Comparison of ENCODE assay signal across 20 mouse cellular contexts in the genomic region with DNA sequence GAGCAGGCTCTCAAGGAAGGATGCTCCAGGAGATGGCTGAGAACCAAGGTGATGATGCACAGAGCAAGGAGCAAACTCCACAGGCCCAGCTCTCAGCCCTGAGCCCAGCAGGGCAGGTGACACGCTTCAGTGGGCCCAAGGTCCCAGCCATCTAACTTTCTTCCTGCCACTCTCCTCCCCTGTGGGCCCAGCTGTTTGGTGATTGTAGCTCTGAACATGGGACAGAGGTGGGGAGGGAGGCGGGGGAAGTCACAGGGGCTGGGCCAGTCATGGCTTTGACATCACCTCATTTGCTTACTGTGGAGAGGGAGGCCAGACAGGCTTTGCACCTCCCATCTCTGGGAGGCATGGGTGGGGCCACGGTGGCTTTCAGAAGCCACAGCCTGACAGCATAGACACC. TPM values are rescaled to one million over a fixed set of nuclear protein-coding genes. Genes with fewer than 3 reads are reported as not detected.
A peak's percentile ranks its signal among the peaks of the same experiment; 100 is the strongest.
DNase-seq lines count a peak whose midpoint lies in the region; ATAC-seq and TF ChIP-seq lines count a peak whose summit lies in the region.
"Had no signal": no experiment of that assay in that cellular context is flagged by ENCODE, and none has a peak within 500 bp of the region (broad histone marks: within the 10 kb centered on the region; RNA-seq: fewer than 3 reads in every experiment).

Gene Bsnd, minus strand, starts transcription at position 168 of the 400 bp plus-strand sequence.

- DNase-seq in midbrain, embryonic 11.5 days (ENCODE audit: low spot score, missing footprints): peak; percentile 37
- DNase-seq in kidney, postnatal 0 days (ENCODE audit: low spot score): peak; percentile 63
- peak; percentile 53 to 57 for DNase-seq in spleen, postnatal 36 days (ENCODE audit: low spot score in 2 of 2)
- no peak for DNase-seq in layer of hippocampus, adult 11-12 months (ENCODE audit: low spot score)
- DNase-seq in adrenal gland, adult 18-20 months (ENCODE audit: low spot score in 2 of 2): no peak
- DNase-seq in gastrocnemius, postnatal 14 days: no peak
- DNase-seq: adrenal gland, adult 8-10 months; cerebellum, adult 8-10 months; heart, postnatal 4 days; lung, postnatal 14 days; retina, postnatal 1 day had no signal

- no peaks in the 10 kb centered on the region for H3K9me3 ChIP-seq in midbrain, embryonic 11.5 days (ENCODE audit: control insufficient read depth, low read length)
- H3K9me3 ChIP-seq in midbrain, embryonic 16.5 days (replicated peaks; ENCODE audit: control insufficient read depth, low read length, poor library complexity, severe bottlenecking): no peaks in the 10 kb centered on the region
- no peaks in the 10 kb centered on the region for H3K9me3 ChIP-seq in intestine, embryonic 16.5 days (ENCODE audit: control insufficient read depth, low read length)
- H3K9me3 ChIP-seq in kidney, postnatal 0 days (replicated peaks; ENCODE audit: low read length): no peaks in the 10 kb centered on the region
- H3K9me3 ChIP-seq: embryonic facial prominence, embryonic 15.5 days; heart, embryonic 12.5 days had no signal

- no peak for TF ChIP-seq CTCF in kidney, postnatal 0 days (IDR thresholded peaks at IDR 0.05; ENCODE audit: low read depth)

- H3K4me3 ChIP-seq in midbrain, embryonic 11.5 days (ENCODE audit: low read depth, low read length): no peak within 1 kb of the TSS
- no peak within 1 kb of the TSS for H3K4me3 ChIP-seq in midbrain, embryonic 16.5 days (ENCODE audit: low read depth, low read length)
- no peak within 1 kb of the TSS for H3K4me3 ChIP-seq in intestine, embryonic 16.5 days (ENCODE audit: low read length)
- 0 out of 2 replicates have a peak within 1 kb of the TSS, but pooled peaks have one; percentile 11 for H3K4me3 ChIP-seq in kidney, postnatal 0 days (replicated peaks; ENCODE audit: low read depth, low read length)
- H3K4me3 ChIP-seq: embryonic facial prominence, embryonic 15.5 days; heart, embryonic 12.5 days had no signal

- no peak within 1 kb of the TSS for H3K9ac ChIP-seq in midbrain, embryonic 11.5 days (ENCODE audit: low read length)
- no peak within 1 kb of the TSS for H3K9ac ChIP-seq in midbrain, embryonic 16.5 days (ENCODE audit: low read depth, low read length)
- H3K9ac ChIP-seq in intestine, embryonic 16.5 days (ENCODE audit: low read depth, low read length): no peak within 1 kb of the TSS
- peak within 1 kb of the TSS; percentile 5; the same call in 1 of the 2 replicates for H3K9ac ChIP-seq in kidney, postnatal 0 days (ENCODE audit: low read depth, low read length)
- H3K9ac ChIP-seq: embryonic facial prominence, embryonic 15.5 days; heart, embryonic 12.5 days; liver, embryonic 14.5 days had no signal

- H3K27me3 ChIP-seq in midbrain, embryonic 11.5 days (ENCODE audit: control insufficient read depth, insufficient read depth, low read length): no peaks in the 10 kb centered on the region
- H3K27me3 ChIP-seq in midbrain, embryonic 16.5 days (ENCODE audit: control insufficient read depth, insufficient read depth, low read depth, low read length): no peaks in the 10 kb centered on the region
- H3K27me3 ChIP-seq in intestine, embryonic 16.5 days (replicated peaks; ENCODE audit: control insufficient read depth, insufficient read depth, low read length): no peaks in the 10 kb centered on the region
- H3K27me3 ChIP-seq in kidney, postnatal 0 days (ENCODE audit: insufficient read depth, low read length): no peaks in the 10 kb centered on the region
- H3K27me3 ChIP-seq: embryonic facial prominence, embryonic 15.5 days had no signal

- H3K4me2 ChIP-seq in midbrain, embryonic 11.5 days: no peak within 1 kb of the TSS
- no peak within 1 kb of the TSS for H3K4me2 ChIP-seq in midbrain, embryonic 16.5 days (ENCODE audit: low read length)
- H3K4me2 ChIP-seq in intestine, embryonic 16.5 days (ENCODE audit: low read depth, low read length): no peak within 1 kb of the TSS
- H3K4me2 ChIP-seq in kidney, postnatal 0 days (ENCODE audit: low read length): peak within 1 kb of the TSS; percentile 23; the same call in 1 of the 2 replicates
- H3K4me2 ChIP-seq: embryonic facial prominence, embryonic 15.5 days; heart, embryonic 12.5 days had no signal

- no peak for ATAC-seq in midbrain, embryonic 11.5 days (ENCODE audit: low FRiP score)
- no peak for ATAC-seq in midbrain, embryonic 16.5 days
- peak; percentile 46 for ATAC-seq in intestine, embryonic 16.5 days
- ATAC-seq in kidney, postnatal 0 days (replicated peaks; ENCODE audit: low FRiP score, low read depth): peak; percentile 87

- intact Hi-C loops in gastrocnemius, postnatal 14 days (cut with DNase I; ENCODE audit: low total_unique reads): no loop called here

- WGBS in midbrain, embryonic 11.5 days: 68% methylated on average over 3 of the region's 3 CpGs
- WGBS in midbrain, embryonic 16.5 days: 59% methylated on average over 3 of the region's 3 CpGs
- WGBS in intestine, embryonic 16.5 days: 64% methylated on average over 3 of the region's 3 CpGs
- 33% methylated on average over 3 of the region's 3 CpGs for WGBS in kidney, postnatal 0 days

- no peak within 1 kb of the TSS for H3K27ac ChIP-seq in midbrain, embryonic 11.5 days (ENCODE audit: low read depth, low read length)
- H3K27ac ChIP-seq in midbrain, embryonic 16.5 days (ENCODE audit: low read length): no peak within 1 kb of the TSS
- no peak within 1 kb of the TSS for H3K27ac ChIP-seq in intestine, embryonic 16.5 days (ENCODE audit: low read length)
- H3K27ac ChIP-seq in kidney, postnatal 0 days: peak within 1 kb of the TSS; percentile 50; the same call in 1 of the 2 replicates
- H3K27ac ChIP-seq: embryonic facial prominence, embryonic 15.5 days; liver, embryonic 14.5 days had no signal

- H3K36me3 ChIP-seq in midbrain, embryonic 11.5 days (ENCODE audit: control insufficient read depth, insufficient read depth, low read length): no peaks in the 10 kb centered on the region
- no peaks in the 10 kb centered on the region for H3K36me3 ChIP-seq in midbrain, embryonic 16.5 days (ENCODE audit: control insufficient read depth, insufficient read depth, low read length)
- no peaks in the 10 kb centered on the region for H3K36me3 ChIP-seq in intestine, embryonic 16.5 days (ENCODE audit: control insufficient read depth, insufficient read depth, low read length)
- no peaks in the 10 kb centered on the region for H3K36me3 ChIP-seq in kidney, postnatal 0 days (ENCODE audit: insufficient read depth, low read length)
- H3K36me3 ChIP-seq: embryonic facial prominence, embryonic 15.5 days; heart, embryonic 12.5 days had no signal

- no peaks in the 10 kb centered on the region for H3K4me1 ChIP-seq in midbrain, embryonic 11.5 days (ENCODE audit: control insufficient read depth, insufficient read depth, low read length)
- no peaks in the 10 kb centered on the region for H3K4me1 ChIP-seq in midbrain, embryonic 16.5 days (ENCODE audit: control insufficient read depth, insufficient read depth, low read length)
- H3K4me1 ChIP-seq in intestine, embryonic 16.5 days (ENCODE audit: control insufficient read depth, insufficient read depth, low read length): no peaks in the 10 kb centered on the region
- H3K4me1 ChIP-seq in kidney, postnatal 0 days (replicated peaks; ENCODE audit: insufficient read depth, low read length): no peaks in the 10 kb centered on the region
- H3K4me1 ChIP-seq: embryonic facial prominence, embryonic 15.5 days had no signal

RNA-seq across cellular contexts. Expression of gene Bsnd, which starts in this region (rescaled TPM):
- polyA plus RNA-seq in midbrain, embryonic 11.5 days (2014; fragmentation: Nextera tagmentation; extraction: Ambion mirVana): not detected in 2 replicates
- polyA plus RNA-seq in midbrain, embryonic 16.5 days (2015; fragmentation: Nextera tagmentation; extraction: Ambion mirVana): not detected in 2 replicates
- polyA plus RNA-seq in intestine, embryonic 16.5 days (2015; fragmentation: Nextera tagmentation; extraction: Ambion mirVana): not detected in 2 replicates
- 40.1 and 40.6 TPM in 2 replicates for polyA plus RNA-seq in kidney, postnatal 0 days (2015; fragmentation: Nextera tagmentation; extraction: Ambion mirVana)
- total RNA-seq in adrenal gland, adult 18-20 months (2021): not detected
- under 1 TPM in 1 of 2 experiments, not detected in 1; 0.18 TPM for total RNA-seq in gastrocnemius, postnatal 14 days (2021)
- total RNA-seq: heart, postnatal 4 days; layer of hippocampus, postnatal 25 days had no signal
- polyA plus RNA-seq: forebrain, embryonic 11.5 days; heart, embryonic 12.5 days; limb, embryonic 11.5 days; liver, embryonic 14.5 days; neural tube, embryonic 14.5 days had no signal

Comparison
In these comparisons a context has a peak if more than half of its experiments do, and no peak if none do; other contexts are left out.
1. RNA of gene Bsnd (polyA plus RNA-seq): 40.1 to 40.6 TPM in kidney, postnatal 0 days; not detected in midbrain, embryonic 16.5 days, not detected in midbrain, embryonic 11.5 days and not detected in intestine, embryonic 16.5 days; every median in the first group is over 10 times any median in the second.
2. Peak in DNase-seq in midbrain, embryonic 11.5 days; RNA of the gene not detected or under 1 TPM.
3. Peak in ATAC-seq in intestine, embryonic 16.5 days; RNA of the gene not detected or under 1 TPM.
4. DNase-seq: peak in kidney, postnatal 0 days (single experiment) and spleen, postnatal 36 days (2 of 2); none in layer of hippocampus, adult 11-12 months (single experiment), adrenal gland, adult 18-20 months (0 of 2) and gastrocnemius, postnatal 14 days (single experiment).